Mouse (Mus musculus): ENCODE measurements at regions not wholly inside any gene's neighbourhood (a gene's known extent, or its start where the extent isn't known, plus 50 kb on each side); places are given as distances from the start of the nearest gene placed in this dataset.

GRCm38 (mm10) chr1:153962161-153962720, 62.2 kb upstream of the Teddm2 start:
- peak; percentile 78 for DNase-seq (ENCODE audit: extremely low read depth, low read depth, low spot score)

- no peak for DNase-seq (ENCODE audit: extremely low read depth, low read depth, low spot score)
Observed at GRCm38 (mm10) chr1:153963744-153964342, 63.8 kb upstream of the Teddm2 start.

- no peak for DNase-seq (ENCODE audit: extremely low read depth, low read depth, low spot score)
Observed at GRCm38 (mm10) chr1:153969401-153969800, 69.4 kb upstream of the Teddm2 start.

- DNase-seq (ENCODE audit: extremely low read depth, low read depth, low spot score) = no peak
Observed at GRCm38 (mm10) chr1:153974300-153974699, 74.3 kb upstream of the Teddm2 start.

GRCm38 (mm10) chr1:153977963-153978726, 78.1 kb upstream of the Teddm2 start:
- DNase-seq (ENCODE audit: extremely low read depth, low read depth, low spot score) = no peak

- DNase-seq (ENCODE audit: extremely low read depth, low read depth, low spot score) = no peak
Observed at GRCm38 (mm10) chr1:153980886-153981285, 80.9 kb upstream of the Teddm2 start.

- DNase-seq (ENCODE audit: extremely low read depth, low read depth, low spot score) = no peak
Observed at GRCm38 (mm10) chr1:153985595-153985994, 85.6 kb upstream of the Teddm2 start.

- DNase-seq (ENCODE audit: extremely low read depth, low read depth, low spot score) = no peak
Observed at GRCm38 (mm10) chr1:153986632-153987031, 86.6 kb upstream of the Teddm2 start.

- no peak for DNase-seq (ENCODE audit: extremely low read depth, low read depth, low spot score)
Observed at GRCm38 (mm10) chr1:153988297-153988696, 88.3 kb upstream of the Teddm2 start.

- DNase-seq (ENCODE audit: extremely low read depth, low read depth, low spot score) = peak; percentile 73
Observed at GRCm38 (mm10) chr1:153990651-153991435, 90.8 kb upstream of the Teddm2 start.

GRCm38 (mm10) chr1:153992466-153992865, 92.4 kb upstream of the Teddm2 start:
- no peak for DNase-seq (ENCODE audit: extremely low read depth, low read depth, low spot score)

GRCm38 (mm10) chr1:153994871-153995270, 94.8 kb upstream of the Teddm2 start:
- DNase-seq (ENCODE audit: extremely low read depth, low read depth, low spot score) = no peak

GRCm38 (mm10) chr1:153997201-153998181, 97.5 kb upstream of the Teddm2 start:
- no peak for DNase-seq (ENCODE audit: extremely low read depth, low read depth, low spot score)

- no peak for DNase-seq (ENCODE audit: extremely low read depth, low read depth, low spot score)
Observed at GRCm38 (mm10) chr1:153999776-154000175, 99.7 kb upstream of the Teddm2 start.

- no peak for DNase-seq (ENCODE audit: extremely low read depth, low read depth, low spot score)
Observed at GRCm38 (mm10) chr1:154003669-154004068, 103.6 kb upstream of the Teddm2 start.

GRCm38 (mm10) chr1:154004647-154005046, 104.6 kb upstream of the Teddm2 start:
- no peak for DNase-seq (ENCODE audit: extremely low read depth, low read depth, low spot score)

GRCm38 (mm10) chr1:154006055-154006454, 106.0 kb upstream of the Teddm2 start:
- DNase-seq (ENCODE audit: extremely low read depth, low read depth, low spot score) = no peak

GRCm38 (mm10) chr1:154007440-154007839, 107.4 kb upstream of the Teddm2 start:
- DNase-seq (ENCODE audit: extremely low read depth, low read depth, low spot score) = no peak

- DNase-seq (ENCODE audit: extremely low read depth, low read depth, low spot score) = no peak
Observed at GRCm38 (mm10) chr1:154008593-154009310, 108.7 kb upstream of the Teddm2 start.

GRCm38 (mm10) chr1:154010681-154011080, 110.7 kb upstream of the Teddm2 start:
- no peak for DNase-seq (ENCODE audit: extremely low read depth, low read depth, low spot score)
